Mouse (Mus musculus) splenic B cell, adult 2 months (primary cell): ENCODE results near the gene Gpr162.

Experiments
- DNase-seq: peaks from one replicate; pipeline ENCODE4 v3.0.0-alpha.2; 2011; ENCODE audit warnings: low read depth, low spot score
- H3K27me3 ChIP-seq: 2 replicates; pipeline ENCODE4 v1.6.1; 2012; ENCODE audit warnings: mild to moderate bottlenecking, low read length, moderate library complexity, mixed read lengths; ENCODE audit not compliant: control insufficient read depth, poor library complexity, insufficient read depth, severe bottlenecking
- H3K36me3 ChIP-seq: 2 replicates; pipeline ENCODE4 v1.6.1; 2012; ENCODE audit warnings: mild to moderate bottlenecking, low read length, moderate library complexity, mixed read lengths; ENCODE audit not compliant: control insufficient read depth, poor library complexity, insufficient read depth, severe bottlenecking

Gpr162 gene

DNA sequence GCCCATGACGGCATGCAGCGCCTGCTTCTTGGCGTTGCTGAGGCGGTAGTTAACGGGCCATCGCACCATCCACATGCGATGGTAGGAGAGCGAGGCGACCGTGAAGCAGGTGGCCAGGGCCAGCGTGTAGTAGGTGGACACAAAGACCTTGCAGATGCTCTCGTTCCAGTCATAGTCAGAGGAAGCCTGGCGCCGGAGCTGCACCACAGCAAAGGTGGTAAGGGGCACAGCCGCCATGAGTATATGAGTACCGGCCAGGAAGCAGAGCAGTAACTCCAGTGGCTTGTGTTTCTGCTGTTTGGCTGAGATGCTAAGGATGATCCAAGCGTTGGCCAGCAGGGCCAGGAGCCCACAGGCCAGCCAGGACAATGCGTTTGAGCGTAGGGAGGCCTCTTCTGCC lies 2.5 kb downstream of the Gpr162 start:
- Histone ChIP-seq H3K36me3 (no peaks in the 10 kb centered on the region), H3K27me3 (peaks cover 4% of the 10 kb centered on the region; the same call in 1 of the 2 replicates)
- no peak for DNase-seq

- H3K36me3 ChIP-seq, result no peaks in the 10 kb centered on the region
- peaks cover 7% of the 10 kb centered on the region for H3K27me3 ChIP-seq
- DNase-seq, result no peak
Observed at GRCm38 (mm10) chr6:124860511-124860910, 3.3 kb downstream of the Gpr162 start.

DNA sequence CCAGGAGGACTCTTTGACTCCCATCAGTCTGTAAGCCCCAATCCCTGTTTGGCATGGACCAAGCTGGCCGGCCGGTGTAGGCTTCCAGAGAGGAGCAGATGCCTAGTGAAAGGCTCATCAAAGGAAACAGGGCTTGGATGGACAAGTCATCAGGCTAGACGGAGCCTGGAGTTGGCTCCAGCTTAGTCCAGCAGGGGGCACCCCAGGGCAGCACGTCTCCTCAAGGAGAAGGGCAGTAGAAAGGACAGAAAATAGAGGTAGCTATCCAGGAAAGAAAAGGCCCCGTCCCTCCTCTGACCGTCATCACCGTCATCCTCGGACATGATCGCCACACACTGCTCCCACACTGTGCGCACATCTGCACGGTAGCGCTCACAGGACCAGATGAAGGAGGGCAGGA lies 4.1 kb downstream of the Gpr162 start:
- Histone ChIP-seq H3K27me3 (peaks cover 7% of the 10 kb centered on the region), H3K36me3 (no peaks in the 10 kb centered on the region)
- peak; percentile 83 for DNase-seq

GRCm38 (mm10) chr6:124858561-124859318 lies 5.0 kb downstream of the Gpr162 start:
- DNase-seq, result no peak
- Histone ChIP-seq H3K27me3 (peaks cover 7% of the 10 kb centered on the region), H3K36me3 (no peaks in the 10 kb centered on the region)

- no peaks in the 10 kb centered on the region for H3K36me3 ChIP-seq
- no peak for DNase-seq
- H3K27me3 ChIP-seq, result peaks cover 7% of the 10 kb centered on the region
Observed at GRCm38 (mm10) chr6:124857840-124858530, 5.8 kb downstream of the Gpr162 start.

GRCm38 (mm10) chr6:124856916-124857839 lies 6.6 kb downstream of the Gpr162 start, which contains the start of gene P3h3:
Gene P3h3 (minus strand): TSS chr6:124857752.
- H3K27me3 ChIP-seq, result peaks cover 5% of the 10 kb centered on the region
- peak; percentile 74 for DNase-seq
- H3K36me3 ChIP-seq, result no peaks in the 10 kb centered on the region

- DNase-seq, result no peak
- H3K36me3 ChIP-seq, result no peaks in the 10 kb centered on the region
- peaks cover 5% of the 10 kb centered on the region for H3K27me3 ChIP-seq
Observed at GRCm38 (mm10) chr6:124856321-124856720, 7.5 kb downstream of the Gpr162 start.

GRCm38 (mm10) chr6:124854647-124855046 lies 9.1 kb downstream of the Gpr162 start:
- no peak for DNase-seq
- Histone ChIP-seq H3K27me3 (peaks cover 5% of the 10 kb centered on the region), H3K36me3 (no peaks in the 10 kb centered on the region)

- no peak for DNase-seq
- Histone ChIP-seq H3K36me3 (no peaks in the 10 kb centered on the region), H3K27me3 (no peaks in the 10 kb centered on the region)
Observed at GRCm38 (mm10) chr6:124850535-124850934, 13.2 kb downstream of the Gpr162 start.

- peak; percentile 92 for DNase-seq
- Histone ChIP-seq H3K36me3 (no peaks in the 10 kb centered on the region), H3K27me3 (no peaks in the 10 kb centered on the region)
Observed at GRCm38 (mm10) chr6:124847305-124847704, 16.5 kb downstream of the Gpr162 start.

- Histone ChIP-seq H3K36me3 (no peaks in the 10 kb centered on the region), H3K27me3 (no peaks in the 10 kb centered on the region)
- peak; percentile 62 for DNase-seq
Observed at GRCm38 (mm10) chr6:124840241-124841167, 23.3 kb downstream of the Gpr162 start, which contains the start of gene Gnb3. Gene Gnb3 (minus strand): TSS chr6:124840275.

DNA sequence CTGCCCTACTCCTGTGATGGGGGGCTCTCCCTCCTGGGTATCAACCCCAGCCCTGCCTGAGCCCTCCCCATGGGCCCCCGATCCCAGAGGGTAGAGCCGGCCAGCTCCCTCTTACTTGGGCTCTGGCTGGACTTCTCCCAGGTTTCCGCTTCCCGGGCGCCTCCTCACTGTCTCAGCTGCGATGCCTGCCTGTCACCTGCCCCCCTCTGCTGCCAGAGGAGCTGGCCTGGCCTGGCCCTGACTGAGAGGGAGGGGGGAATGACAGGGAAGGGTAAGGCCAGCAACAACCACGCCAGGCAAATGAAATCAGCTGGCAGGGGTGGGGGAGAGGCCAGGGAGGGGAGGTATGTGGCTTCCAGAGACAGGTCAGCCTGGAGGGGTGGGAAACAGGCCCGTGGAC lies 24.0 kb downstream of the Gpr162 start:
- H3K36me3 ChIP-seq, result no peaks in the 10 kb centered on the region
- no peak for DNase-seq
- no peaks in the 10 kb centered on the region for H3K27me3 ChIP-seq

- Histone ChIP-seq H3K27me3 (no peaks in the 10 kb centered on the region), H3K36me3 (no peaks in the 10 kb centered on the region)
- no peak for DNase-seq
Observed at GRCm38 (mm10) chr6:124836411-124836810, 27.4 kb downstream of the Gpr162 start.

DNA sequence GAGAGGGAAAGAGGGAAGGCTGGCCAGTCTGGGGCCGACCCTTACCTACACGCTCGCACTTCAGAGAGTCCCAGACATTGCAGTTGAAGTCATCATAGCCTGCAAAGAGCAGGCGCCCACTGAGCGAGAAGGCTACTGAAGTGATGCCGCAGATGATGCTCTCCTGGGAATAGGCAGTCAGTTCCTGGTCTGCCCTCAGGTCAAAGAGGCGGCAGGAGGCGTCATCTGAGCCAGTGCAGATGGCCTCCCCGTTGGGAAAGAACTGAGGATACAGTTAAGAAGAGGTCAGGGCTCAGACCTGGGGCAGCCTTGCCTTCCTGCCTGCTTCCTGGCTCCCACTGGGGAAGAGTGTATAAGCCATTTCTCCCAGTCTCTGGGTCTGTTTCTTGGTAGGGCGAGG lies 28.3 kb downstream of the Gpr162 start:
- no peak for DNase-seq
- H3K36me3 ChIP-seq, result no peaks in the 10 kb centered on the region
- no peaks in the 10 kb centered on the region for H3K27me3 ChIP-seq
